Mouse (Mus musculus): ENCODE measurements around the gene Crtc3. TPM values are rescaled to one million over a fixed set of nuclear protein-coding genes. Genes with fewer than 3 reads are reported as not detected.
A peak's percentile ranks its signal among the peaks of the same experiment; 100 is the strongest.

The Crtc3 gene
- polyA plus RNA-seq, 1 experiment = not detected

GRCm38 (mm10) chr7:80586681-80587660 is 101.7 kb downstream of the Crtc3 start:
- TF ChIP-seq POLR2A (IDR thresholded peaks at IDR 0.05; ENCODE audit: insufficient read depth, low read depth, low read length) = no peak
- TF ChIP-seq CTCF (IDR thresholded peaks at IDR 0.05; ENCODE audit: insufficient read depth, low read depth, low read length) = no peak
- Histone ChIP-seq H3K27ac (ENCODE audit: insufficient read depth, low read depth, low read length) (no peak overlapping the region), H3K4me3 (ENCODE audit: insufficient read depth, low read depth, low read length) (no peak overlapping the region), H3K4me1 (ENCODE audit: control insufficient read depth, insufficient read depth, low read length) (peaks cover 15% of the 10 kb centered on the region)
- 46% methylated on average over 29 of the region's 29 CpGs for WGBS

GRCm38 (mm10) chr7:80586161-80586560 is 102.5 kb downstream of the Crtc3 start:
- WGBS = 61% methylated on average over 4 of the region's 4 CpGs
- Histone ChIP-seq H3K4me1 (ENCODE audit: control insufficient read depth, insufficient read depth, low read length) (peaks cover 15% of the 10 kb centered on the region), H3K4me3 (ENCODE audit: insufficient read depth, low read depth, low read length) (no peak overlapping the region), H3K27ac (ENCODE audit: insufficient read depth, low read depth, low read length) (no peak overlapping the region)
- TF ChIP-seq CTCF (IDR thresholded peaks at IDR 0.05; ENCODE audit: insufficient read depth, low read depth, low read length) (no peak), POLR2A (IDR thresholded peaks at IDR 0.05; ENCODE audit: insufficient read depth, low read depth, low read length) (no peak)

- WGBS = 66% methylated on average over 9 of the region's 9 CpGs
- Histone ChIP-seq H3K4me3 (ENCODE audit: insufficient read depth, low read depth, low read length) (no peak overlapping the region), H3K4me1 (ENCODE audit: control insufficient read depth, insufficient read depth, low read length) (peaks cover 18% of the 10 kb centered on the region), H3K27ac (ENCODE audit: insufficient read depth, low read depth, low read length) (no peak overlapping the region)
- no peak for TF ChIP-seq CTCF (IDR thresholded peaks at IDR 0.05; ENCODE audit: insufficient read depth, low read depth, low read length)
- no peak for TF ChIP-seq POLR2A (IDR thresholded peaks at IDR 0.05; ENCODE audit: insufficient read depth, low read depth, low read length)
Measured at GRCm38 (mm10) chr7:80585380-80585779, 103.3 kb downstream of the Crtc3 start.

- Histone ChIP-seq H3K27ac (ENCODE audit: insufficient read depth, low read depth, low read length) (no peak overlapping the region), H3K4me3 (ENCODE audit: insufficient read depth, low read depth, low read length) (no peak overlapping the region), H3K4me1 (ENCODE audit: control insufficient read depth, insufficient read depth, low read length) (peaks cover 19% of the 10 kb centered on the region)
- TF ChIP-seq POLR2A (IDR thresholded peaks at IDR 0.05; ENCODE audit: insufficient read depth, low read depth, low read length) (no peak), CTCF (IDR thresholded peaks at IDR 0.05; ENCODE audit: insufficient read depth, low read depth, low read length) (0 out of 2 replicates have a peak, but pooled peaks have one; percentile 15)
- 36% methylated on average over 6 of the region's 6 CpGs for WGBS
Measured at GRCm38 (mm10) chr7:80583981-80584380, 104.7 kb downstream of the Crtc3 start.

- Histone ChIP-seq H3K4me3 (ENCODE audit: insufficient read depth, low read depth, low read length) (no peak overlapping the region), H3K4me1 (ENCODE audit: control insufficient read depth, insufficient read depth, low read length) (peaks cover 16% of the 10 kb centered on the region), H3K27ac (ENCODE audit: insufficient read depth, low read depth, low read length) (no peak overlapping the region)
- TF ChIP-seq POLR2A (IDR thresholded peaks at IDR 0.05; ENCODE audit: insufficient read depth, low read depth, low read length) = no peak
- TF ChIP-seq CTCF (IDR thresholded peaks at IDR 0.05; ENCODE audit: insufficient read depth, low read depth, low read length) = no peak
- WGBS = 64% methylated on average over 20 of the region's 20 CpGs
Measured at GRCm38 (mm10) chr7:80582821-80583451, 105.7 kb downstream of the Crtc3 start.

GRCm38 (mm10) chr7:80580368-80580767 is 108.3 kb downstream of the Crtc3 start:
- Histone ChIP-seq H3K4me3 (ENCODE audit: insufficient read depth, low read depth, low read length) (no peak overlapping the region), H3K27ac (ENCODE audit: insufficient read depth, low read depth, low read length) (no peak overlapping the region), H3K4me1 (ENCODE audit: control insufficient read depth, insufficient read depth, low read length) (peaks cover 7% of the 10 kb centered on the region)
- TF ChIP-seq POLR2A (IDR thresholded peaks at IDR 0.05; ENCODE audit: insufficient read depth, low read depth, low read length) (no peak), CTCF (IDR thresholded peaks at IDR 0.05; ENCODE audit: insufficient read depth, low read depth, low read length) (peak; percentile 74; the same call in 1 of the 2 replicates)
- WGBS = 26% methylated on average over 6 of the region's 6 CpGs

- H3K4me3 ChIP-seq (ENCODE audit: insufficient read depth, low read depth, low read length) = no peak overlapping the region
- no peak overlapping the region for H3K27ac ChIP-seq (ENCODE audit: insufficient read depth, low read depth, low read length)
- 50% methylated on average over 14 of the region's 14 CpGs for WGBS
- H3K4me1 ChIP-seq (ENCODE audit: control insufficient read depth, insufficient read depth, low read length) = peaks cover 6% of the 10 kb centered on the region; the same call in 1 of the 2 replicates
- no peak for TF ChIP-seq POLR2A (IDR thresholded peaks at IDR 0.05; ENCODE audit: insufficient read depth, low read depth, low read length)
- no peak for TF ChIP-seq CTCF (IDR thresholded peaks at IDR 0.05; ENCODE audit: insufficient read depth, low read depth, low read length)
Measured at GRCm38 (mm10) chr7:80577417-80577980, 111.2 kb downstream of the Crtc3 start.

GRCm38 (mm10) chr7:80576626-80577025 is 112.1 kb downstream of the Crtc3 start:
- TF ChIP-seq CTCF (IDR thresholded peaks at IDR 0.05; ENCODE audit: insufficient read depth, low read depth, low read length) = no peak
- TF ChIP-seq POLR2A (IDR thresholded peaks at IDR 0.05; ENCODE audit: insufficient read depth, low read depth, low read length) = no peak
- 69% methylated on average over 3 of the region's 3 CpGs for WGBS
- Histone ChIP-seq H3K4me3 (ENCODE audit: insufficient read depth, low read depth, low read length) (no peak overlapping the region), H3K27ac (ENCODE audit: insufficient read depth, low read depth, low read length) (no peak overlapping the region), H3K4me1 (ENCODE audit: control insufficient read depth, insufficient read depth, low read length) (peaks cover 6% of the 10 kb centered on the region; the same call in 1 of the 2 replicates)

All from olfactory bulb, adult 2 months (tissue).